Mouse (Mus musculus): ENCODE results near the gene Spsb1.

GRCm38 (mm10) chr4:149901349-149901782, 53.5 kb downstream of the Spsb1 start:
- TF ChIP-seq POLR2A (IDR thresholded peaks at IDR 0.05; ENCODE audit: insufficient read depth, low read depth, low read length), result no peak
- no peak for TF ChIP-seq CTCF (IDR thresholded peaks at IDR 0.05; ENCODE audit: insufficient read depth, low read depth, low read length)
